Mouse (Mus musculus): Measurements from ENCODE around the gene Ptpn1. TPM values are rescaled to one million over a fixed set of nuclear protein-coding genes. Genes with fewer than 3 reads are reported as not detected.
A peak's percentile ranks its signal among the peaks of the same experiment; 100 is the strongest.

The Ptpn1 gene
- polyA plus RNA-seq, 3 experiments from 2014 or later: 121 to 180 (median 127) TPM

GRCm38 (mm10) chr2:168010893-168011292 is 79.0 kb downstream of the Ptpn1 start:
- ATAC-seq: no peak

GRCm38 (mm10) chr2:168016951-168017391 is 85.1 kb downstream of the Ptpn1 start:
- ATAC-seq: peak; percentile 35

- ATAC-seq: no peak
Measured at GRCm38 (mm10) chr2:168019201-168019715, 87.4 kb downstream of the Ptpn1 start.

GRCm38 (mm10) chr2:168023763-168024402 is 92.0 kb downstream of the Ptpn1 start:
- ATAC-seq: no peak

- no peak for ATAC-seq
Measured at GRCm38 (mm10) chr2:168025174-168025573, 93.3 kb downstream of the Ptpn1 start.

- no peak for ATAC-seq
Measured at GRCm38 (mm10) chr2:168025882-168026281, 94.0 kb downstream of the Ptpn1 start.

GRCm38 (mm10) chr2:168026467-168026866 is 94.6 kb downstream of the Ptpn1 start:
- no peak for ATAC-seq

- ATAC-seq: no peak
Measured at GRCm38 (mm10) chr2:168028376-168028775, 96.5 kb downstream of the Ptpn1 start.

Other genes starting within 250 kb of the Ptpn1 start
- gene Cebpb, start 243.1 kb upstream of the Ptpn1 start, polyA plus RNA-seq (2017; shearing (Covaris generic)): 1 to 10 TPM in 2 of 3 experiments, under 1 TPM in 1; 0.65 to 3.2 (median 2.1) TPM
- 10 to 100 TPM; 12.5 to 16.8 (median 12.8) TPM for gene Tmem189, start 242.2 kb upstream of the Ptpn1 start, polyA plus RNA-seq (2017; shearing (Covaris generic))
- under 1 TPM; 0.16 to 0.49 (median 0.33) TPM for gene Ripor3, start 78.6 kb downstream of the Ptpn1 start, polyA plus RNA-seq (2017; shearing (Covaris generic))
- 1 to 10 TPM in 2 of 3 experiments, under 1 TPM in 1; 0.41 to 1.2 (median 1.1) TPM for gene Pard6b, start 148.9 kb downstream of the Ptpn1 start, polyA plus RNA-seq (2017; shearing (Covaris generic))

Measured in inflammation-experienced regulatory T-cells, adult 6 months (primary cell).